Mouse (Mus musculus) ES-E14 (cell line): ENCODE measurements around the gene Ncan. TPM values are rescaled to one million over a fixed set of nuclear protein-coding genes. Genes with fewer than 3 reads are reported as not detected.

Source experiments
- DNase-seq: peaks from one replicate; pipeline ENCODE4 v3.0.0-alpha.2; 2013; ENCODE audit warnings: low read depth, low spot score
- H3K27ac ChIP-seq: 2 replicates; pipeline ENCODE4 v1.5.1; 2012; ENCODE audit warnings: low read depth, mild to moderate bottlenecking, low read length, moderate library complexity, mixed read lengths; ENCODE audit not compliant: poor library complexity, insufficient read depth, severe bottlenecking
- H3K36me3 ChIP-seq: 2 replicates; pipeline ENCODE4 v1.6.1; 2012; ENCODE audit warnings: mild to moderate bottlenecking, low read length, moderate library complexity, mixed read lengths; ENCODE audit not compliant: control insufficient read depth, poor library complexity, insufficient read depth, severe bottlenecking
- H3K4me1 ChIP-seq, 2 experiments: fragments of 150-350 bp in 1 of 2; sonication (generic) in 1 of 2; 2 replicates each; pipeline ENCODE4 v1.6.1; 2012; ENCODE audit warnings: low read length in 2 of 2, mild to moderate bottlenecking in 1 of 2, mixed read lengths in 1 of 2; ENCODE audit not compliant: control insufficient read depth in 2 of 2, insufficient read depth in 2 of 2, poor library complexity in 1 of 2
- H3K4me3 ChIP-seq, 2 experiments: fragments of 150-350 bp in 1 of 2; sonication (generic) in 1 of 2; 2 replicates each; pipeline ENCODE4 v1.5.1; 2012; ENCODE audit warnings: low read length in 2 of 2, low read depth in 1 of 2, mild to moderate bottlenecking in 1 of 2, mixed read lengths in 1 of 2; ENCODE audit not compliant: insufficient read depth in 1 of 2, poor library complexity in 1 of 2, severe bottlenecking in 1 of 2
- H3K9ac ChIP-seq: 2 replicates; pipeline ENCODE4 v1.6.1; 2012; ENCODE audit warnings: low read depth, mild to moderate bottlenecking, low read length, mixed read lengths; ENCODE audit not compliant: poor library complexity, insufficient read depth, severe bottlenecking
- H3K9me3 ChIP-seq: fragments of 150-350 bp; sonication (generic); 2 replicates; pipeline ENCODE4 v1.6.1; 2012; ENCODE audit warnings: low read depth, mild to moderate bottlenecking, low read length; ENCODE audit not compliant: control insufficient read depth, insufficient read depth
- CHD2 ChIP-seq: IDR thresholded peaks from 2 replicates; pipeline ENCODE4 v1.6.1; 2014; ENCODE audit warnings: mild to moderate bottlenecking, low read depth, low read length, inconsistent platforms
- HCFC1 ChIP-seq: IDR thresholded peaks from 2 replicates; pipeline ENCODE4 v1.6.1; 2012; ENCODE audit warnings: low read length, inconsistent platforms, borderline replicate concordance; ENCODE audit not compliant: insufficient read depth
- MAFK ChIP-seq: IDR thresholded peaks from 2 replicates; pipeline ENCODE4 v1.6.1; 2014; ENCODE audit warnings: mild to moderate bottlenecking, low read depth, low read length, inconsistent platforms; ENCODE audit not compliant: insufficient read depth
- ZC3H11A ChIP-seq: IDR thresholded peaks from 2 replicates; pipeline ENCODE4 v1.6.1; 2012; ENCODE audit warnings: low read depth, mild to moderate bottlenecking, inconsistent platforms, low read length, borderline replicate concordance
- ZNF384 ChIP-seq: IDR thresholded peaks from 2 replicates; pipeline ENCODE4 v1.6.1; 2012; ENCODE audit warnings: low read depth, low read length, inconsistent platforms
- in situ Hi-C, 2 experiments: fragments of 600-800 bp; cut with MboI; formaldehyde crosslinking; loops; one replicate each; pipeline ENCODE4 v1.15.1; 2025; ENCODE audit warnings: low sequenced_read_pairs in 2 of 2, inconsistent platforms in 1 of 2; ENCODE audit not compliant: unreplicated experiment in 2 of 2
- total RNA-seq: library from RNA; depleted of rRNA; stranded (reverse); fragments of 300-350 nt; gene quantifications from 2 replicates; pipeline ENCODE4 v1.2.3, GENCODE M21; 2012

Gene Ncan
- total RNA-seq, 1 experiment: 4.3 TPM

- Histone ChIP-seq H3K27ac (peak overlapping the region; percentile 42; the same call in 1 of the 2 replicates), H3K9ac (peak overlapping the region; percentile 19; the same call in 1 of the 2 replicates), H3K36me3 (peaks cover 14% of the 10 kb centered on the region; the same call in 1 of the 2 replicates), H3K4me1 (peaks cover 4 to 20% of the 10 kb centered on the region in 2 experiments; a peak in 2 of 4 replicates), H3K4me3 (peak overlapping the region in 1 of 2 experiments; percentile 33; a peak in 2 of 4 replicates), H3K9me3 (no peaks in the 10 kb centered on the region)
- in situ Hi-C loops: no loop called here
- TF ChIP-seq HCFC1: no peak
- no peak for TF ChIP-seq MAFK
- TF ChIP-seq CHD2: no peak
- no peak for TF ChIP-seq ZC3H11A
- no peak for TF ChIP-seq ZNF384
- no peak for DNase-seq
These were observed 29.5 kb upstream of the Ncan start for GRCm38 (mm10) chr8:70150158-70150557.

DNA sequence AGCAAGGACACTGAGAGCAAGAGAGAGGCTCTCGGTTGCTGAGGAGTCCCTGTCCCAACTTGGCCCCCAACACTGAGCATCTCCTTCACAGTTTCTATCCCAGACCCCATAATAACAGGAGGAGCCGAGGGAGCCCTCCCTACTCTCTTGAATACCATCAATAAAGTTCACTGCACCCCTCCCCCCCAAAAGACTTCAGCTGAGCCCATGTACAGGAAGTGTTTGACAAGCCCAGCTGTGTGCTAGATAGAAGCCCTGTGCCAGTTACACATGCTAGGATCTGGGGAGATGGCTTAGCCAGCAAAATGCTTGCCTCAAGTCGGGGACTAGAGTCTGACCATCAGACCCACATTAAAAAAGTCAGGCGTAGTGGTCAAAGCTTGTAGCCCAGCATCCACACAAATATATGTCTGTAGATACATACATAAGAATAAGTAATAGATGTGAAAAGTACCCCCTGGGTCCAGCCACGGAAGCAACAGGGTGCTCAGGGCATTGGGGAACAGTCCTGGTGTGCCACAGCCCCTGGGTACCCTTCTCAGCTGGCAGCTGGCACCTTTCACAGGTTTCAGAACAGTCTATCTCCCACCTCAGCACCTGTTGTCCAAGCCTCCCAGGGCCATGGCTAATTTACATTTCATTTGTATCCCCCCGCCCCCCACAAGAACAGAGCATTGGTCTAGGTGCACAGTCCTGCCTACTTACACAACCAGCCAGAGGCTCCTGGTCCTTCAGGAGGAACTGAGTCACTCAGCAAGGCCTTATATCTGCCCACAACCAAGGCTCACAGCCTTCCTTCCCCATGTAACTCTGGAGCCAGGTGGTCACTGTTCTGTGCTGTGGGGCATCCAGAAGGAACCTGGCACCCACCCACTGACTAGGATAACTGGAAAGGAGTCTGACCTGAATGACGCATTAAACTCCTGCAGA is 27.3 kb upstream of the Ncan start:
- no peak overlapping the region for H3K9ac ChIP-seq
- H3K9me3 ChIP-seq: no peaks in the 10 kb centered on the region
- TF ChIP-seq ZNF384: no peak
- no peak for TF ChIP-seq CHD2
- TF ChIP-seq ZC3H11A: no peak
- TF ChIP-seq HCFC1: no peak
- no peak for TF ChIP-seq MAFK
- peaks cover 20% of the 10 kb centered on the region; the same call in 1 of the 2 replicates for H3K36me3 ChIP-seq
- H3K4me1 ChIP-seq: peaks cover under 1 to 17% of the 10 kb centered on the region in 2 experiments; a peak in 2 of 4 replicates
- no peak overlapping the region for H3K4me3 ChIP-seq
- H3K27ac ChIP-seq: no peak overlapping the region
- in situ Hi-C loops: no loop called here
- no peak for DNase-seq

GRCm38 (mm10) chr8:70139981-70140380 is 19.3 kb upstream of the Ncan start:
- Histone ChIP-seq H3K4me3 (peak overlapping the region; percentile 98 to 99), H3K36me3 (peaks cover 14% of the 10 kb centered on the region; the same call in 1 of the 2 replicates), H3K4me1 (0 out of 4 replicates have a peak, but pooled peaks cover 0 to 4% of the 10 kb centered on the region in 2 experiments), H3K27ac (no peak overlapping the region), H3K9me3 (no peaks in the 10 kb centered on the region), H3K9ac (peak overlapping the region; percentile 95)
- no peak for TF ChIP-seq MAFK
- in situ Hi-C loops: no loop called here
- DNase-seq: no peak

GRCm38 (mm10) chr8:70139026-70139857 is 18.6 kb upstream of the Ncan start, which contains the start of the genes Rfxank, Borcs8 and Mef2b:
Rfxank (minus strand) TSS chr8:70139154.
Borcs8 (plus strand) TSS chr8:70139499.
Mef2b (plus strand) TSS chr8:70139711.
- H3K36me3 ChIP-seq: peaks cover 16% of the 10 kb centered on the region

More at GRCm38 (mm10) chr8:70139026-70139857, 18.6 kb upstream of the Ncan start, which contains the start of the genes Rfxank, Borcs8 and Mef2b:
- Histone ChIP-seq H3K9ac (peak within 1 kb of the TSS; percentile 95), H3K4me1 (0 out of 4 replicates have a peak, but pooled peaks cover 0 to 4% of the 10 kb centered on the region in 2 experiments), H3K9me3 (no peaks in the 10 kb centered on the region), H3K27ac (0 out of 2 replicates have a peak within 1 kb of the TSS, but pooled peaks have one; percentile 65), H3K4me3 (peak within 1 kb of the TSS; percentile 98 to 99)
- peak; percentile 99 for DNase-seq
- 0 out of 2 replicates have a peak, but pooled peaks have one; percentile 35 for TF ChIP-seq HCFC1
- no peak for TF ChIP-seq CHD2
- in situ Hi-C loops: no loop called here
